Mouse (Mus musculus): Measurements from ENCODE around the gene Grm8.

Gene Grm8

GRCm38 (mm10) chr6:27262611-27263010 is 872.4 kb downstream of the Grm8 start:
- DNase-seq (ENCODE audit: low read depth, low spot score) = peak; percentile 59

GRCm38 (mm10) chr6:27240416-27240815 is 894.6 kb downstream of the Grm8 start:
- DNase-seq (ENCODE audit: low read depth, low spot score) = no peak

GRCm38 (mm10) chr6:27239968-27240367 is 895.0 kb downstream of the Grm8 start:
- no peak for DNase-seq (ENCODE audit: low read depth, low spot score)
